Mouse (Mus musculus): ENCODE data around the gene Clcc1.
A peak's percentile ranks its signal among the peaks of the same experiment; 100 is the strongest.

DNA sequence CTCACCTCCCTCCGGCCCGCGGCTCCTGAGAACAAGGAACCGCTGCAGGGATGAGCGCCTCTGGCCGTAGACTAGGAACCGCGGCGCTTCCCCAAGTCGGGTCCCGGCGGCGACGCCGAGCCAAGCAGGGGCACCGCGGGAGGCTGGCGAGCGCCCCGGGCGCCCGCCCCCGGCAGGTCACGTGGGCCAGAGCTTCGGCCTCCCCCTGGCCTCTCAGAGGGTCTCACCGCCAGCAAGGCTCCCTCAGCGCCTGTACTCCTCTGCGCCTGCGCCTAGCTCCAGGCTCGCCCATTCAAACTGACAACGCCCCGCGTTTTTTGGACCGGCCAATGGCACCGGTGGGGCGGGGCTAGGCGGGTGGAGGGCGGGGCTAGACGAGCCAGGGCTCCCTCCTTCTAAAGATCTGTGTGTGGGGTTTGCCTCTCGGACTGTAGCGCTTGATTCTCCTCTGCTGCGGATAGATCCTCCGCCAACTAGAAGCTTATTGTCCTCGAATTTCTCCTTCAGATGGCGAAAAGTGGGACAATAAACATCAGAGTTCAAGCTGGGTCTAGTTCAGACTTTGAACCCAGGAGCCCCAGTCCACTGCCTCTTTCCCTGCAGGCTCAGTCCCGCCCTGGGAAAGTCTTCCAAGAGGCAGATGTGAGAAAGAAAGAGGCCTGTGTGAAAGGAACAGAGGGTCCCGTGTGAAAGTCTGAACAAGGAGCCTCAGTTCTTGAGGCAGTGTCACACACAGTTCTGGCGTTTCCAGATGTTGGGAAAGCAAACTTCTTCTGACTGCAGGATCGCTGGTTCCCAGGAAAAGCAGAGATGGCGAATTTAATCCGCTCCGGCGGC is 68.5 kb downstream of the Clcc1 start, which contains the start of gene Gpsm2:
- TF ChIP-seq CTCF (IDR thresholded peaks at IDR 0.05; ENCODE audit: borderline replicate concordance, extremely low read depth, insufficient read depth, insufficient read length) = no peak
- TF ChIP-seq POLR2A (IDR thresholded peaks at IDR 0.05; ENCODE audit: borderline replicate concordance, extremely low read depth, insufficient read depth, insufficient read length, poor library complexity, severe bottlenecking) = peak; percentile 66

Data from brain, embryonic 14.5 days (tissue).